Mouse (Mus musculus) G1E (cell line): ENCODE data around the gene Slc35a3.

Experiments
- CTCF ChIP-seq: IDR thresholded peaks from 2 replicates; pipeline ENCODE4 v1.5.1; 2012; ENCODE audit warnings: low read depth, low read length, inconsistent platforms, mixed read lengths
- POLR2AphosphoS5 ChIP-seq: IDR thresholded peaks from 2 replicates; pipeline ENCODE4 v1.6.1; 2012; ENCODE audit warnings: low read depth, low read length, inconsistent platforms; ENCODE audit not compliant: insufficient replicate concordance
- TAL1 ChIP-seq: conservative IDR thresholded peaks from 2 replicates; pipeline ENCODE4 v1.6.1; 2012; ENCODE audit warnings: low read depth, low read length, inconsistent platforms, mixed read lengths

GRCm38 (mm10) chr3:116711624-116712435 lies 801 bp downstream of the Slc35a3 start:
- TF ChIP-seq CTCF (no peak), POLR2AphosphoS5 (no peak), TAL1 (no peak)
